Mouse (Mus musculus): ENCODE results near the gene Ticam1. TPM values are rescaled to one million over a fixed set of nuclear protein-coding genes. Genes with fewer than 3 reads are reported as not detected.

Ticam1 gene
- polyA plus RNA-seq (2015; fragmentation: Nextera tagmentation; extraction: Ambion mirVana), result 3.4 and 4.2 TPM in 2 replicates

DNA sequence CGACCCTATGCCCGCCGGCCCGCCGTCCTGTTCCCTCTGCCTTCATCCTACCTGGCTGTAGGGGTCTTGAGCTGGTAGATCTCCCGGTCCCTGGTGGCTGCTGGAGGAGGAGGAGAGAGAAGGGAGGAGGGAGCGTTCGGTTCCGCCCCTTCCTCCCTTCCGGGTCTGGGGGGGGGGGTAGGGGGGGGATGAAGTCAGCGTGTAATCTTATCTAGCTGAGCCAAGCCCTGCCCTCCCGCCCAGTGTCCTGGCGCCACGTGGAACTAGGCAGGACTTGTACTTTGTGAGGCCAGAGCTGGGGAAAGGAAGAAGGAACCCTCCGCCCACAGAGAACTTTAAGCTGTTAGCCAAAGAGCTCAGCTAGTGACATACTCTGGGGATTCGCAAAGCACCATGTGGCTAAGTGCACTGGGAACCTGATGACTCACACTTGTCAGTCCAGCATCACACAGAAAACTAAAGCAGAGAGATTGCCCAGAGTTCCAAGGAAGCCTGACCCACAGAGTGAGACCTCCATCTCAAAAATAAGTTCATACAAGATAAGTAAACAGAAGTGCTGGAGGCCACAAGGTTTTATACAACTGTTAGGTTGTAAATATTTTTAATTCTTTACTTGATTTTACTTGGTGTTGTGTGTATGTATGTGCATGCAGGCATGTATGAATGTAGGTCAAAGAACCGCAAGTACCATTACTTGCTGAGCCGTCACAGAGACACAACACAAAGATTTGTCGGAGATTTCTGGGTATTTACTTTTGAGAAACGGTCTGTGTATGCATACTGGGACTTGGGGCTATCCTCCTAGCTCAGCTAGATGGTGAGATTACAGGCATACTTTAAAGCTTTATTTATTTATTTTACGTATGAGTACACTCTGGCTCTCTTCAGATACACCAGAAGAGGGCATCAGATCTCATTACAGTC, at the start of gene Ticam1:
Gene Ticam1, minus strand, starts transcription at position 144 of the 924 bp plus-strand sequence.
- peak within 1 kb of the TSS; percentile 79 for H3K4me3 ChIP-seq (ENCODE audit: low read depth, low read length)
- peaks cover 7% of the 10 kb centered on the region for H3K36me3 ChIP-seq (ENCODE audit: control insufficient read depth, insufficient read depth)

DNA sequence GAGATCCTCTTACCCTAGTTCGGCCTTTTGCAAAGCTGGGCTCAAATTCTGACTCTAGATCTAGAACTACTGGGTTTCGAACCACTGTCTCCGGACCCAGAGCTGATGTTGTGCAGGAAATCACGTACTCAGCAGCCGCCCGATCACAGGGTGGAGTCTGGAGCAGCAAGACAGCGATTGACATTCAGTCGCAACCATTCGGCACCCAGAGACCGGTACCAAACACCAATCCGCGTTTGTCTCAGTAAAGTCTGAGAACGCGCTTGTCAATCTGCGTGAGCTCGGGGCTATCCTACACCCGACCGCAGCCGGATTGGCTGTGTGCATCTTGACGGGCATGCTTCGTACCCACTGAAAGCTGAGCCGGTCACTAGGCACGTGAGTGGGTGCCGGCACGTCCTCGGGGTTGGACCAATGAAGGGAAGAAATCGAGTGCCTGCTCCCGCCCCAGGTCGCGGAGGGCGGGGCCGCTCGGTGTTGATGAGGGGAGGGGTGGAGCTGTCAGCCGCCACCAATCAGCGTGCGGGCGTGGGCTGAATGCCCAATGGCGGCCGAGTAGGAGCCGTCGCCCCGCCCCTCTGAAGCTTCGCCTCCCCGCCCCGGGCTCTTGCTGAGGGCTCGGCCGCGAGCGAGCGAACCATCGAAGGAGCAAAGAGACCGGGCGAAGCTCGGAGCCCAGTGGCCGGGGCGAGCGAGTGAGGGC, 49.0 kb upstream of the Ticam1 start, which contains the start of gene Kdm4b:
Gene Kdm4b, plus strand, starts transcription at position 613 of the 703 bp plus-strand sequence.
- H3K9me3 ChIP-seq (replicated peaks; ENCODE audit: control insufficient read depth, low read length), result no peaks in the 10 kb centered on the region
- H3K4me2 ChIP-seq (ENCODE audit: low read depth, low read length), result peak within 1 kb of the TSS; percentile 99
- peak within 1 kb of the TSS; percentile 80 for H3K4me3 ChIP-seq (ENCODE audit: low read depth, low read length)
- peak within 1 kb of the TSS; percentile 91 for H3K9ac ChIP-seq (ENCODE audit: low read depth, low read length)
- under 1% methylated on average over 56 of the region's 57 CpGs for WGBS (ENCODE audit: insufficient replicate concordance)
- peaks cover 36% of the 10 kb centered on the region for H3K4me1 ChIP-seq (ENCODE audit: control insufficient read depth, low read depth, low read length)
- H3K36me3 ChIP-seq (ENCODE audit: control insufficient read depth, insufficient read depth), result peaks cover 14% of the 10 kb centered on the region
- H3K27ac ChIP-seq (ENCODE audit: low read length), result peak within 1 kb of the TSS; percentile 96
- peak; percentile 95 for ATAC-seq (ENCODE audit: low read depth)
- H3K27me3 ChIP-seq (ENCODE audit: control insufficient read depth, insufficient read depth, low read depth, low read length), result no peaks in the 10 kb centered on the region

More for the DNA sequence above, at the start of gene Ticam1:
- no peaks in the 10 kb centered on the region for H3K9me3 ChIP-seq (replicated peaks; ENCODE audit: control insufficient read depth, low read length)
- ATAC-seq (ENCODE audit: low read depth), result peak; percentile 94
- WGBS (ENCODE audit: insufficient replicate concordance), result 3% methylated on average over 20 of the region's 21 CpGs
- peak within 1 kb of the TSS; percentile 88 for H3K4me2 ChIP-seq (ENCODE audit: low read depth, low read length)
- peak within 1 kb of the TSS; percentile 86 for H3K9ac ChIP-seq (ENCODE audit: low read depth, low read length)
- peaks cover 60% of the 10 kb centered on the region for H3K4me1 ChIP-seq (ENCODE audit: control insufficient read depth, low read depth, low read length)
- H3K27ac ChIP-seq (ENCODE audit: low read length), result peak within 1 kb of the TSS; percentile 90
- H3K27me3 ChIP-seq (ENCODE audit: control insufficient read depth, insufficient read depth, low read depth, low read length), result no peaks in the 10 kb centered on the region

DNA sequence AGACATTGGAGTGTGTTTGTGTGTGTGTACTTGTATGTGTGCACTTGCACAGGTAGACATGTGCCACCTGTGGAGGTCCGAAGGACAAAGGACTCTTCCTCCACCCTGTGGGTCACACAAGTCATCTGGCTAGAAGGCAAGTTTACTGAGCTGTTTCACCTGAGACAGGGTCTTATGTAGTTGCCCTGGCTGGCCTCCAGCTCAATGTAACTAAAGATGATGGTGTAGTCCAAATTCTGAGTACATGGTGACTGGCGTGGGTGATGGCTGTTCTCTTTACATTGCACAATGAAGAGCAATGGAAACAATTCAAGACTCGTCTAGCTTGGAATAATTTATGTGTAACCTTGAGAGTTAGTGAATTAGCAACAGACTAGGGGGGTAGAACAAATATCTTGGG, 47.8 kb upstream of the Ticam1 start:
- H3K4me1 ChIP-seq (ENCODE audit: control insufficient read depth, low read depth, low read length), result peaks cover 36% of the 10 kb centered on the region
- H3K36me3 ChIP-seq (ENCODE audit: control insufficient read depth, insufficient read depth), result peaks cover 26% of the 10 kb centered on the region
- peak overlapping the region; percentile 85; the same call in 1 of the 2 replicates for H3K27ac ChIP-seq (ENCODE audit: low read length)
- no peaks in the 10 kb centered on the region for H3K27me3 ChIP-seq (ENCODE audit: control insufficient read depth, insufficient read depth, low read depth, low read length)
- H3K4me2 ChIP-seq (ENCODE audit: low read depth, low read length), result peak overlapping the region; percentile 82; the same call in 1 of the 2 replicates
- no peak overlapping the region for H3K4me3 ChIP-seq (ENCODE audit: low read depth, low read length)
- H3K9ac ChIP-seq (ENCODE audit: low read depth, low read length), result no peak overlapping the region
- 53% methylated on average over 3 of the region's 3 CpGs for WGBS (ENCODE audit: insufficient replicate concordance)
- no peak for ATAC-seq (ENCODE audit: low read depth)
- H3K9me3 ChIP-seq (replicated peaks; ENCODE audit: control insufficient read depth, low read length), result no peaks in the 10 kb centered on the region

DNA sequence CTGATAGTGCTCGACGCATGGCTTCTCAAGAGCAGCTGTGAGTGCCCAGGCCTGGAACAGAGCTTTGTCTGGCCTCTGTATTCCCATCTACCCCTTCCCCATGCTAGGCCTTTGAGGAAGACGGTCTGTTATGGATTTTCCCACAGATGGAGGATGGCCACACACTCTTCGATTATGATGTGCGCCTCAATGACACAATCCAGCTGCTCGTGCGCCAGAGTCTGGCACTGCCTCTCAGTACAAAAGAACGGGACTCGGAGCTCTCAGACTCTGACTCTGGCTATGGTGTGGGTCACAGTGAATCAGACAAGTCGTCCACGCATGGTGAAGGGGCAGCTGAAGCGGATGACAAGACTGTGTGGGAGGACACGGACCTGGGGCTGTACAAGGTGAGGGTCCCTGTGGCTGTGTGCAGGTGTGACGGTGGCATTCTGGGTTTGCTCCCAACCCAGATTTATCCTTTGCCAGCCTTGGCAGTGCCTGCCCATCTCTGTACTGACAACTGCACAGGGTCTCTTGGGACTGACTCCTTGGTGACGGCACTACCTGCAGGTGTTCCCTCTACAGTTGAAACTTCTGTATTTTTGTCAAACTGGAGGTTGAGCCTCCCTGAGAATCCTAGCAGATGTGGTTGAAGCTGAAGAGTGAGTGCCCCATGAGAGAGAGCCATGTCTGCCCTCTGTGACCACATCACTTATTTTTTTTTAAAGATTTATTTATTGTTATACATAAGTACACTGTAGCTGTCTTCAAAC, 32.8 kb upstream of the Ticam1 start:
- WGBS (ENCODE audit: insufficient replicate concordance), result 86% methylated on average over 15 of the region's 15 CpGs
- no peak overlapping the region for H3K9ac ChIP-seq (ENCODE audit: low read depth, low read length)
- no peak overlapping the region for H3K4me3 ChIP-seq (ENCODE audit: low read depth, low read length)
- peaks cover 24% of the 10 kb centered on the region for H3K4me1 ChIP-seq (ENCODE audit: control insufficient read depth, low read depth, low read length)
- H3K27me3 ChIP-seq (ENCODE audit: control insufficient read depth, insufficient read depth, low read depth, low read length), result no peaks in the 10 kb centered on the region
- ATAC-seq (ENCODE audit: low read depth), result no peak
- no peak overlapping the region for H3K4me2 ChIP-seq (ENCODE audit: low read depth, low read length)
- no peak overlapping the region for H3K27ac ChIP-seq (ENCODE audit: low read length)
- no peaks in the 10 kb centered on the region for H3K9me3 ChIP-seq (replicated peaks; ENCODE audit: control insufficient read depth, low read length)
- peaks cover 69% of the 10 kb centered on the region for H3K36me3 ChIP-seq (ENCODE audit: control insufficient read depth, insufficient read depth)

DNA sequence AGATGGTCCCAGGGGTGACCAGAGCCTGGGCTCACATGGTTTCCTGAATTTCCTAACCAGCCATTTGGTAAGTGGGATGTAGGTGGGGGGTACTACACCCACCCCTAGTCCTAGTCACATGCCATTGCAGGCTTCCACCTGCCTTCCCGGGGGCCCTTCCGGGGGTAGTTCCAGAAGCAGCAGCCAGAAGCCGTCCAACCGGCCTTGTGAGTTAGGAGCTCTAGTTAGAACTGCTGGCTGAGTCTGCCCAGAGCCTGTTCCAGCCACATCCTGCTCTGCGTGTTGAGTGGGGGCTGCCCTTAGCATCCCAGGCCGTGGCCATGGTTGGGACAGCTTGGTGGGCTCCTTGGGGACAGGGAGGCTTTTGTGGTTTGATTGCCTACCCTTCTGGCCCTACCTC, 31.5 kb upstream of the Ticam1 start:
- H3K27ac ChIP-seq (ENCODE audit: low read length), result no peak overlapping the region
- no peak for ATAC-seq (ENCODE audit: low read depth)

DNA sequence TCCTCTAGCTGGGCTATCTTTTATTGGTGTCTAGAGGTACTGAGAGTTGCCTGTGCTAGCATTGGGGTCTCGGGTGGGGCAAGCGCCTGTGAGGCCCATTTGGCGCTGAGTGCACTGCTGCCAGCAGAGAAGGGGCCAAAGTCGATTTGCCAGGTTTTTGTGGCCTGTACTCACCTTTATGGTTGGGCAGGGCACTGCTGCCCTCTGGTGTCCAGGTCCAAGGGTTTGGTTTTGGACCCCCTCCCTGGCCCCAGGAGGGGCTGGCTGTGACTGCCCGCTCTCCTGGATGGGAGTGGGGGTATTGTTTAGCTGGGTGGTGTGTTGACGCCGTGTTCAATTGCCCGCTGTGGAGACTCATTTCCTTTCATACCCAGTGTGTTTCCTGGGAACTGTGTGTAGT, 29.2 kb upstream of the Ticam1 start:
- H3K9ac ChIP-seq (ENCODE audit: low read depth, low read length), result no peak overlapping the region; the same call in 1 of the 2 replicates
- no peak for ATAC-seq (ENCODE audit: low read depth)
- no peaks in the 10 kb centered on the region for H3K27me3 ChIP-seq (ENCODE audit: control insufficient read depth, insufficient read depth, low read depth, low read length)
- WGBS (ENCODE audit: insufficient replicate concordance), result 64% methylated on average over 8 of the region's 8 CpGs
- peak overlapping the region; percentile 99; the same call in 1 of the 2 replicates for H3K4me2 ChIP-seq (ENCODE audit: low read depth, low read length)
- H3K4me3 ChIP-seq (ENCODE audit: low read depth, low read length), result peak overlapping the region; percentile 81; the same call in 1 of the 2 replicates
- H3K4me1 ChIP-seq (ENCODE audit: control insufficient read depth, low read depth, low read length), result peaks cover 35% of the 10 kb centered on the region
- no peaks in the 10 kb centered on the region for H3K9me3 ChIP-seq (replicated peaks; ENCODE audit: control insufficient read depth, low read length)
- no peak overlapping the region for H3K27ac ChIP-seq (ENCODE audit: low read length)
- peaks cover 38% of the 10 kb centered on the region for H3K36me3 ChIP-seq (ENCODE audit: control insufficient read depth, insufficient read depth)

More for the DNA sequence above, 31.5 kb upstream of the Ticam1 start:
- Histone ChIP-seq H3K36me3 (ENCODE audit: control insufficient read depth, insufficient read depth) (peaks cover 58% of the 10 kb centered on the region), H3K4me2 (ENCODE audit: low read depth, low read length) (no peak overlapping the region), H3K4me1 (ENCODE audit: control insufficient read depth, low read depth, low read length) (peaks cover 24% of the 10 kb centered on the region), H3K9me3 (replicated peaks; ENCODE audit: control insufficient read depth, low read length) (no peaks in the 10 kb centered on the region), H3K4me3 (ENCODE audit: low read depth, low read length) (no peak overlapping the region), H3K27me3 (ENCODE audit: control insufficient read depth, insufficient read depth, low read depth, low read length) (no peaks in the 10 kb centered on the region), H3K9ac (ENCODE audit: low read depth, low read length) (no peak overlapping the region)
- WGBS (ENCODE audit: insufficient replicate concordance), result 80% methylated on average over 6 of the region's 6 CpGs

DNA sequence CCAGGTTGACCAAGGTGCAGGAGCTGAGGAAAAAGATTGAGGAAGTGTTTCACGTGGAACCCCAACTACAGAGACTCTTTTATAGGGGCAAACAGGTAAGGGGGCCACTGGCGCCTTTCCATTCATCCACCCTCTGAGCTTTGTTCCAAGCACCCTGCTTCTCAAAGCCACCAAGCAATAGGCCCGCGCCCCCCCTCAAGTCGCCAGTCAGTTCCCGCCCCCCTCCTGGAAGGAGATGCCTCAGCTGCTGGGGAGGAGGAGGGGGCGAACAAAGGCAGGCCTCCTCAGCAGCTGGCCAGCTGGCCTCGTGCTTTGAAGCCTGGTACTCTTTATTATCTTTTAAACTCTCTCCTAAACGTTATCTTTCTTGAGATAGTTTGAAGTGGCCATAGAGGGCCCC, 28.6 kb upstream of the Ticam1 start:
- H3K9ac ChIP-seq (ENCODE audit: low read depth, low read length), result peak overlapping the region; percentile 74
- H3K36me3 ChIP-seq (ENCODE audit: control insufficient read depth, insufficient read depth), result peaks cover 31% of the 10 kb centered on the region
- no peak overlapping the region for H3K27ac ChIP-seq (ENCODE audit: low read length)
- peak overlapping the region; percentile 99 for H3K4me2 ChIP-seq (ENCODE audit: low read depth, low read length)
- no peaks in the 10 kb centered on the region for H3K27me3 ChIP-seq (ENCODE audit: control insufficient read depth, insufficient read depth, low read depth, low read length)
- H3K4me3 ChIP-seq (ENCODE audit: low read depth, low read length), result peak overlapping the region; percentile 81
- WGBS (ENCODE audit: insufficient replicate concordance), result 46% methylated on average over 9 of the region's 9 CpGs
- H3K4me1 ChIP-seq (ENCODE audit: control insufficient read depth, low read depth, low read length), result peaks cover 35% of the 10 kb centered on the region
- ATAC-seq (ENCODE audit: low read depth), result no peak
- no peaks in the 10 kb centered on the region for H3K9me3 ChIP-seq (replicated peaks; ENCODE audit: control insufficient read depth, low read length)

DNA sequence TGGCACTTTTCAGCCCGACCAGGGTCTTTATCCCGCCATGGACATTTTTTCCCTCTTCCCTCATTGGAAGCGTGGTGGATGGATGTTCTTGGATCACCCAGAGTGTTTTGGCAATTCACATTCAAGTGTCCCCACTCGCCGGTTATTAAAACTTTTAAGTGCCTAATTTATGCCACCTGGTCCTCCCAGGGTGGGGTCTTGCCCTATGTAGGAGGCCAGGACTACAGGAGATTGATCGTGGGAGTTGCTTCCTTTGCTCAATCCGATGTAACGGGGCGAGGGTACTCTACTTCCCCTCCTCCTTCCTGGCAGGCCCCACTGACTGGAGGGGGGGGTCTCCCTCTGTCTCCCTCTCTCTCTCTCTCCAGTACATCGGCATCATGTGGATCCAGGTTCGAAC, 28.1 kb upstream of the Ticam1 start:
- no peaks in the 10 kb centered on the region for H3K27me3 ChIP-seq (ENCODE audit: control insufficient read depth, insufficient read depth, low read depth, low read length)
- peak overlapping the region; percentile 81 for H3K4me3 ChIP-seq (ENCODE audit: low read depth, low read length)
- no peaks in the 10 kb centered on the region for H3K9me3 ChIP-seq (replicated peaks; ENCODE audit: control insufficient read depth, low read length)
- peak overlapping the region; percentile 67; the same call in 1 of the 2 replicates for H3K27ac ChIP-seq (ENCODE audit: low read length)
- peaks cover 28% of the 10 kb centered on the region for H3K36me3 ChIP-seq (ENCODE audit: control insufficient read depth, insufficient read depth)
- 11% methylated on average over 11 of the region's 11 CpGs for WGBS (ENCODE audit: insufficient replicate concordance)
- ATAC-seq (ENCODE audit: low read depth), result no peak
- peaks cover 35% of the 10 kb centered on the region for H3K4me1 ChIP-seq (ENCODE audit: control insufficient read depth, low read depth, low read length)
- peak overlapping the region; percentile 74 for H3K9ac ChIP-seq (ENCODE audit: low read depth, low read length)
- peak overlapping the region; percentile 99 for H3K4me2 ChIP-seq (ENCODE audit: low read depth, low read length)
